Mouse (Mus musculus) hindbrain, postnatal 0 days (tissue): ENCODE measurements around the gene Clic4. TPM values are rescaled to one million over a fixed set of nuclear protein-coding genes. Genes with fewer than 3 reads are reported as not detected.

ENCODE experiments used
- ATAC-seq: fragments of 200-750 bp; cut with Nextera tagmentation; 2 replicates; pipeline ENCODE4 v1.8.0; 2017; ENCODE audit warnings: mild to moderate bottlenecking, moderate TSS enrichment, moderate library complexity
- DNase-seq: peaks from one replicate; pipeline ENCODE4 v3.0.0-alpha.2; 2015; ENCODE audit warnings: low spot score
- H3K27ac ChIP-seq: fragments of 300-500 bp; sonication (generic); 2 replicates; pipeline ENCODE4 v1.5.1; 2014; ENCODE audit warnings: mild to moderate bottlenecking
- H3K27me3 ChIP-seq: fragments of 300-500 bp; sonication (generic); 2 replicates; pipeline ENCODE4 v1.6.1; 2014; ENCODE audit warnings: low read length, mixed read lengths; ENCODE audit not compliant: insufficient read depth
- H3K36me3 ChIP-seq: fragments of 300-500 bp; sonication (generic); 2 replicates; pipeline ENCODE4 v1.6.1; 2014; ENCODE audit warnings: low read length, mixed read lengths; ENCODE audit not compliant: insufficient read depth
- H3K4me1 ChIP-seq: fragments of 300-500 bp; sonication (generic); 2 replicates; pipeline ENCODE4 v1.6.1; 2014; ENCODE audit warnings: antibody characterized with exemption, low read length, mixed read lengths; ENCODE audit not compliant: insufficient read depth
- H3K4me2 ChIP-seq: fragments of 300-500 bp; sonication (generic); 2 replicates; pipeline ENCODE4 v1.6.1; 2014; ENCODE audit warnings: low read depth, mild to moderate bottlenecking, low read length, moderate library complexity, mixed read lengths
- H3K4me3 ChIP-seq: fragments of 300-500 bp; sonication (generic); 2 replicates; pipeline ENCODE4 v1.5.1; 2014; ENCODE audit warnings: low read length
- H3K9ac ChIP-seq: fragments of 300-500 bp; sonication (generic); replicated peaks from 2 replicates; pipeline ENCODE4 v1.6.1; 2014; ENCODE audit warnings: mild to moderate bottlenecking, low read length, moderate library complexity, mixed read lengths
- H3K9me3 ChIP-seq: fragments of 300-500 bp; sonication (generic); 2 replicates; pipeline ENCODE4 v1.6.1; 2016; ENCODE audit warnings: low read length, mixed read lengths
- CTCF ChIP-seq: IDR thresholded peaks from 2 replicates; pipeline ENCODE4 v1.5.1; 2016; ENCODE audit warnings: antibody characterized with exemption, control low read depth, low read depth
- WGBS: fragments of 180-500 bp; shearing (Covaris S2); extraction: QIAGEN DNeasy Blood & Tissue Kit; methylation state at CpG from one replicate; pipeline ENCODE4 v1.1.7; 2014; 5-methylcytosine and 5-hydroxymethylcytosine counted together
- polyA plus RNA-seq: library from polyadenylated mRNA; unstranded; fragments of >200 nt; fragmentation: Nextera tagmentation; extraction: Ambion mirVana; gene quantifications from 2 replicates; pipeline ENCODE4 v1.2.1, GENCODE M21; 2015
- total RNA-seq: library from RNA; depleted of rRNA; stranded (reverse); fragments of >200 nt; gene quantifications from 2 replicates; pipeline ENCODE4 v1.2.3, GENCODE M21; 2014

Clic4 gene
- total and polyA plus RNA-seq, 2 experiments from 2014 or later: 57.1 to 70.1 TPM

GRCm38 (mm10) chr4:135313111-135313691, 40.6 kb upstream of the Clic4 start:
- H3K27me3 ChIP-seq: no peaks in the 10 kb centered on the region
- no peak for ATAC-seq
- H3K9me3 ChIP-seq: no peaks in the 10 kb centered on the region
- no peak overlapping the region for H3K4me3 ChIP-seq
- DNase-seq: no peak
- no peaks in the 10 kb centered on the region for H3K4me1 ChIP-seq
- H3K4me2 ChIP-seq: no peak overlapping the region
- H3K9ac ChIP-seq: no peak overlapping the region
- TF ChIP-seq CTCF: no peak
- no peak overlapping the region for H3K27ac ChIP-seq
- peaks cover 4% of the 10 kb centered on the region; the same call in 1 of the 2 replicates for H3K36me3 ChIP-seq
- 58% methylated on average over 17 of the region's 17 CpGs for WGBS

DNA sequence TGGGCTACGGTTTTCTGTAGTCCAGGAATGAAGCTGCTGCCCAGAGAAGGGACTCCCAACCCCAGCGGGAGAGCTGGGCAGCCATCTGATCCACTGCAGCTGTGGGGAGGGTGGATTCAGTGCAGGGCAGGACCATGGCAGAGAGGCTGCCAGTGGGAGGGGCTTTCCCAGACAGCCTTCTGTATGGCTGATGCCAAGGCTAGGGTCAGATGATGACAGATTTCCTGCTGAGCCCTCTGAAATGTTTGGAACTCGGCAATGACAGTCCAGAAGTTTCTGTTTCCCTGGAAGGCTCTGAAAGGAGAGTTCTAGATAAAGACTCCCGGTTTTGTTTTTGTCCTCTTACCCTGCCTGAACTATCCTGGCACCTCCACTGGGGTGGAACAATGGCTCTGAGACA, 40.1 kb upstream of the Clic4 start:
- H3K4me1 ChIP-seq: no peaks in the 10 kb centered on the region
- no peaks in the 10 kb centered on the region for H3K9me3 ChIP-seq
- H3K9ac ChIP-seq: no peak overlapping the region
- H3K27me3 ChIP-seq: no peaks in the 10 kb centered on the region
- peaks cover 4% of the 10 kb centered on the region; the same call in 1 of the 2 replicates for H3K36me3 ChIP-seq
- H3K4me3 ChIP-seq: no peak overlapping the region
- H3K27ac ChIP-seq: no peak overlapping the region
- no peak for TF ChIP-seq CTCF
- no peak overlapping the region for H3K4me2 ChIP-seq
- WGBS: 22% methylated on average over 4 of the region's 4 CpGs
- ATAC-seq: peak; percentile 89
- DNase-seq: peak; percentile 74

DNA sequence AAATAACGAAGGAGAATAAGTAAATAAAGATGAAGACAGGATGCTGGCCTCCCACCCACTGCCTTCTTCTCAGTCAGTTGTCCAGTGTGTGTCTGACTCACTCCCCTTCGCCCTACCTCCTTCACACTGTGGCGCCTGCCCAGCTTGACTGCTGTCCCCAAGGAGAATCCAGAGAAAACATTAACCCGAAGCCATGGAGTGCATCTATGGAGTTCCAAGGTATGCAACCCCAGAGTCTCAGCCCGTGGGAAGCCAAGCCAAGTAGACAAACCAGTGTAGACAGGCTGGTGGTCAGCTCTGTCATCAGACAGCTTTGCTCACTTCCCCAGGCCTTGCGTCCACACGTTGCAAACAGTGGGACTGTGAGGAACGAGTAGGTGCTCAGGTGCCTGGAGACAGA, 37.8 kb upstream of the Clic4 start:
- ATAC-seq (no peak), DNase-seq (no peak)
- H3K9ac ChIP-seq: no peak overlapping the region
- 79% methylated on average over 8 of the region's 8 CpGs for WGBS
- H3K4me1 ChIP-seq: no peaks in the 10 kb centered on the region
- H3K36me3 ChIP-seq: peaks cover 4% of the 10 kb centered on the region; the same call in 1 of the 2 replicates
- no peak for TF ChIP-seq CTCF
- H3K27ac ChIP-seq: no peak overlapping the region
- H3K9me3 ChIP-seq: no peaks in the 10 kb centered on the region
- H3K27me3 ChIP-seq: no peaks in the 10 kb centered on the region
- no peak overlapping the region for H3K4me3 ChIP-seq
- no peak overlapping the region for H3K4me2 ChIP-seq

DNA sequence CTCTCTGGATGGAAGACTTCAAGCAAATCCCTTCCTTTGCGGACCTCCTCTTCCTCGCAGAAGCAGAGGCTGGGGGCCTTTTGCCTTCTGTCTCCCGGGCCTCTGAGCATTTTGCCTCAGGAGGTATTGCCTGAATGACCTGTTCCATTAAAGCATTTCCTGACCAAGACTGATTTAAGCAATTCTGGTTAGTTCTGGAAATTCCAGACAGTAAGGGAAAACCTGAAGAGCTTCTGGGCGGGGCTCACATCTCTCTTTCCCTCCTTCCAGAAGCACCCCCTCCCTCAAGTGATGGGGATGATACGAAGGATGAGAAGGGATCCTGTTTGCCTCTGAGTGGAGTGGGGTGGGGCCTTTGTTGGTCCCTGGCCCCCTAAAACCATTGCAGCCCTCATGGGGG, 37.1 kb upstream of the Clic4 start:
- H3K27me3 ChIP-seq: no peaks in the 10 kb centered on the region
- no peaks in the 10 kb centered on the region for H3K4me1 ChIP-seq
- no peak overlapping the region for H3K4me2 ChIP-seq
- no peak for DNase-seq
- 73% methylated on average over 5 of the region's 5 CpGs for WGBS
- no peaks in the 10 kb centered on the region for H3K9me3 ChIP-seq
- no peak overlapping the region for H3K9ac ChIP-seq
- TF ChIP-seq CTCF: no peak
- H3K27ac ChIP-seq: no peak overlapping the region
- H3K36me3 ChIP-seq: no peaks in the 10 kb centered on the region
- no peak overlapping the region for H3K4me3 ChIP-seq
- ATAC-seq: no peak

DNA sequence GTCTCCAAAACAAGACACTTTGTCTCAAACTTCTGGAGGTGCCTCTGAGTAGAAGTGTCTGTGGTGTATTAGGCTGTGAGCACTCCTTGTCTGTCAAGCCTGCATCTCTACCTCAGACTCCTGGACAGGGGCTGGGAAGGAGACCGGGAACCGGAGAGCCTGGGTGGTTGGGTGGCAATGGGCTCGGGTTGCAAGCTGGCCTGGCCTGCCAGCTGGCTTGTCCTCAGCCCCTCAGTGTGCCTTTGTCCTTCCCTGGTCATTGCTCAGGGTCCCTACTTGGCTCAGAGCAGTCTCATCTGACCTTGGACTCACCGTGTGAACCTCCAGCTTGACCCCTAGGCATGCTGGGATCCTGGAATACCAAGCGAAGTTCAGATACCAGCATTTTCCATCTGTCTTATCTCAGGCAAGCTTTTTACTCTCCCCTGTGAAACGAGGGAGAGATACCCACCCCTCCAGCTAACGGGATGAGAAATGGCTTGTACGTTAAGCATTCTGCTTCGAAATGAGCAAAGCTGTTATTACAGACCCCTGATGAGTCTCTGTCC, 36.6 kb upstream of the Clic4 start:
- TF ChIP-seq CTCF: no peak
- DNase-seq (no peak), ATAC-seq (no peak)
- Histone ChIP-seq H3K4me2 (no peak overlapping the region), H3K9me3 (no peaks in the 10 kb centered on the region), H3K9ac (no peak overlapping the region), H3K27ac (no peak overlapping the region), H3K36me3 (no peaks in the 10 kb centered on the region), H3K27me3 (no peaks in the 10 kb centered on the region), H3K4me3 (no peak overlapping the region), H3K4me1 (no peaks in the 10 kb centered on the region)
- 69% methylated on average over 9 of the region's 9 CpGs for WGBS

DNA sequence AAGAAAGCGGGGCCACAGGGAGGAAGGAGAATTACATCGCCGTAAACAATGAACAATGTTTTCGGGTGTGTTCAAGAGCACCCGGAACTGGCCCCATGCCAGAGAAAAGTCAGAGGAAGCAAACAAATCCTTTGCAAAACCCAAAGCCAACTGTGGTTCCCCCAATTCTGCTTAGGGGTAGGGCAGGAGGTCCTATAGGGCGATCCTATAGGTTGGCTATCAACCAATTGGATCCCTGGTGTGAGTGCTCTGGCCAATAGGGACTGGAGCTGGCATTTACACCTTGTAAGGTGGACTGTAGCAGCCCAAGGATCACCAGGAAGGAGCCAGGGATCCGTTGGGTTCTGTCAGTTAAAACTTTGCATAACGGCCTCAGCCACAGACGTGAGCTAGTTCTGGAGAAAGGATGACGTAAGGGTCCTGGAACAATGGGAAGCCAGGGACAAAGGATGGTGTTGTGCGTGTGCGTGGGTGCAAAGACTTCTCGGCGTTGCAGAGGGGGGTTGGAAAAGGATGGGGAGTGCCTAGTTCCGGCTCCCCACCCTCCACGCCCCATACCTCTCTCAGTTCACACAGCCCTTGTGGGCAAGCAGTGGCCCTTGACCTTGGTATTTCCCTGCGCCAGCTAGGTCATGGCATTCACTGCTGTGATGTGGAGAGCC, 34.5 kb upstream of the Clic4 start:
- no peaks in the 10 kb centered on the region for H3K27me3 ChIP-seq
- no peak overlapping the region for H3K4me3 ChIP-seq
- ATAC-seq (no peak), DNase-seq (no peak)
- no peak for TF ChIP-seq CTCF
- no peaks in the 10 kb centered on the region for H3K4me1 ChIP-seq
- no peaks in the 10 kb centered on the region for H3K36me3 ChIP-seq
- H3K27ac ChIP-seq: no peak overlapping the region
- no peak overlapping the region for H3K9ac ChIP-seq
- WGBS: 40% methylated on average over 17 of the region's 17 CpGs
- no peaks in the 10 kb centered on the region for H3K9me3 ChIP-seq
- no peak overlapping the region for H3K4me2 ChIP-seq

GRCm38 (mm10) chr4:135306533-135306932, 33.9 kb upstream of the Clic4 start:
- Histone ChIP-seq H3K36me3 (no peaks in the 10 kb centered on the region), H3K27ac (no peak overlapping the region), H3K4me2 (no peak overlapping the region), H3K27me3 (no peaks in the 10 kb centered on the region), H3K4me3 (no peak overlapping the region), H3K4me1 (no peaks in the 10 kb centered on the region), H3K9ac (no peak overlapping the region), H3K9me3 (no peaks in the 10 kb centered on the region)
- TF ChIP-seq CTCF: no peak
- 62% methylated on average over 4 of the region's 4 CpGs for WGBS
- DNase-seq: no peak
- no peak for ATAC-seq
